Mouse (Mus musculus) testis, adult 2 months (tissue): Measurements from ENCODE around the gene S1pr5. TPM values are rescaled to one million over a fixed set of nuclear protein-coding genes. Genes with fewer than 3 reads are reported as not detected.
"Not testable (repeated sequence)": the region's sequence is repeated elsewhere in the genome, so short reads cannot be mapped to it uniquely, and the experiment has no call there.

Experiments
- H3K27ac ChIP-seq: fragments of 200-500 bp; 2 replicates; pipeline ENCODE4 v1.5.1; 2012; ENCODE audit warnings: low read depth, low read length; ENCODE audit not compliant: control insufficient read depth, insufficient read depth
- H3K27me3 ChIP-seq: fragments of 200-500 bp; 2 replicates; pipeline ENCODE4 v1.6.1; 2012; ENCODE audit warnings: mild to moderate bottlenecking, low read length, moderate library complexity; ENCODE audit not compliant: control insufficient read depth, insufficient read depth
- H3K36me3 ChIP-seq: fragments of 200-500 bp; 2 replicates; pipeline ENCODE4 v1.6.1; 2012; ENCODE audit warnings: mild to moderate bottlenecking, low read length; ENCODE audit not compliant: control insufficient read depth, insufficient read depth
- H3K4me1 ChIP-seq: fragments of 200-500 bp; 2 replicates; pipeline ENCODE4 v1.6.1; 2012; ENCODE audit warnings: low read length; ENCODE audit not compliant: control insufficient read depth, insufficient read depth
- H3K4me3 ChIP-seq: fragments of 200-500 bp; 2 replicates; pipeline ENCODE4 v1.5.1; 2012; ENCODE audit warnings: low read depth, mild to moderate bottlenecking, low read length, moderate library complexity, mixed read lengths; ENCODE audit not compliant: control insufficient read depth
- CTCF ChIP-seq: fragments of 200-500 bp; IDR thresholded peaks from 2 replicates; pipeline ENCODE4 v1.5.1; 2012; ENCODE audit warnings: low read depth, mild to moderate bottlenecking, inconsistent platforms, low read length, moderate library complexity; ENCODE audit not compliant: control insufficient read depth, insufficient read depth, insufficient replicate concordance
- POLR2A ChIP-seq: fragments of 200-500 bp; IDR thresholded peaks from 2 replicates; pipeline ENCODE4 v1.6.1; 2012; ENCODE audit warnings: low read depth, mild to moderate bottlenecking, inconsistent platforms, low read length, moderate library complexity; ENCODE audit not compliant: control insufficient read depth
- polyA plus RNA-seq: library from polyadenylated mRNA; depleted of rRNA; stranded (reverse); fragments of >200 nt; gene quantifications from 2 replicates; pipeline ENCODE4 v1.2.3, GENCODE M21; 2012

Gene S1pr5
- polyA plus RNA-seq, 1 experiment = not detected

- no peaks in the 10 kb centered on the region for H3K27me3 ChIP-seq
- no peaks in the 10 kb centered on the region; the same call in 1 of the 2 replicates for H3K4me1 ChIP-seq
- no peak overlapping the region for H3K27ac ChIP-seq
- H3K36me3 ChIP-seq = no peaks in the 10 kb centered on the region; the same call in none of the 2 replicates
- no peak for TF ChIP-seq POLR2A
- TF ChIP-seq CTCF = no peak
- no peak overlapping the region for H3K4me3 ChIP-seq
Measured at GRCm38 (mm10) chr9:21275013-21275710, 26.9 kb upstream of the S1pr5 start.

- H3K27ac ChIP-seq = no peak overlapping the region
- H3K36me3 ChIP-seq = no peaks in the 10 kb centered on the region; the same call in none of the 2 replicates
- no peaks in the 10 kb centered on the region for H3K27me3 ChIP-seq
- no peak for TF ChIP-seq CTCF
- no peak for TF ChIP-seq POLR2A
- no peak overlapping the region for H3K4me3 ChIP-seq
- no peaks in the 10 kb centered on the region; the same call in 1 of the 2 replicates for H3K4me1 ChIP-seq
Measured at GRCm38 (mm10) chr9:21274336-21274735, 26.1 kb upstream of the S1pr5 start.

- TF ChIP-seq CTCF (no peak), POLR2A (no peak)
- Histone ChIP-seq H3K27me3 (no peaks in the 10 kb centered on the region), H3K36me3 (no peaks in the 10 kb centered on the region; the same call in none of the 2 replicates), H3K27ac (no peak overlapping the region), H3K4me1 (no peaks in the 10 kb centered on the region; the same call in 1 of the 2 replicates), H3K4me3 (no peak overlapping the region)
Measured at GRCm38 (mm10) chr9:21273520-21274228, 25.4 kb upstream of the S1pr5 start.

- no peaks in the 10 kb centered on the region for H3K27me3 ChIP-seq
- no peak overlapping the region for H3K27ac ChIP-seq
- no peaks in the 10 kb centered on the region; the same call in 1 of the 2 replicates for H3K36me3 ChIP-seq
- no peak overlapping the region for H3K4me3 ChIP-seq
- TF ChIP-seq CTCF = no peak
- no peak for TF ChIP-seq POLR2A
- no peaks in the 10 kb centered on the region; the same call in 1 of the 2 replicates for H3K4me1 ChIP-seq
Measured at GRCm38 (mm10) chr9:21273094-21273493, 24.9 kb upstream of the S1pr5 start.

GRCm38 (mm10) chr9:21272391-21272790 is 24.1 kb upstream of the S1pr5 start:
- TF ChIP-seq CTCF (no peak), POLR2A (no peak)
- Histone ChIP-seq H3K27ac (no peak overlapping the region), H3K4me3 (no peak overlapping the region), H3K36me3 (no peaks in the 10 kb centered on the region; the same call in 1 of the 2 replicates), H3K27me3 (no peaks in the 10 kb centered on the region), H3K4me1 (no peaks in the 10 kb centered on the region; the same call in 1 of the 2 replicates)

- H3K4me1 ChIP-seq, H3K36me3 ChIP-seq, H3K27me3 ChIP-seq, H3K4me3 ChIP-seq, H3K27ac ChIP-seq: not testable (repeated sequence)
Measured at GRCm38 (mm10) chr9:21269590-21269989, 21.3 kb upstream of the S1pr5 start.

- Histone ChIP-seq H3K27me3 (no peaks in the 10 kb centered on the region), H3K4me1 (peaks cover 12% of the 10 kb centered on the region), H3K36me3 (no peaks in the 10 kb centered on the region; the same call in 1 of the 2 replicates), H3K4me3 (no peak overlapping the region), H3K27ac (no peak overlapping the region)
- no peak for TF ChIP-seq POLR2A
- no peak for TF ChIP-seq CTCF
Measured at GRCm38 (mm10) chr9:21268305-21268704, 20.1 kb upstream of the S1pr5 start.

GRCm38 (mm10) chr9:21266889-21267288 is 18.6 kb upstream of the S1pr5 start:
- no peaks in the 10 kb centered on the region for H3K27me3 ChIP-seq
- H3K4me3 ChIP-seq = no peak overlapping the region

More at GRCm38 (mm10) chr9:21266889-21267288, 18.6 kb upstream of the S1pr5 start:
- TF ChIP-seq POLR2A (no peak), CTCF (no peak)
- Histone ChIP-seq H3K27ac (no peak overlapping the region), H3K36me3 (no peaks in the 10 kb centered on the region; the same call in 1 of the 2 replicates), H3K4me1 (peaks cover 12% of the 10 kb centered on the region)
